Mouse (Mus musculus) thymus, adult 18-20 months (tissue): Measurements from ENCODE around the gene Gnpat.
"Not testable (repeated sequence)": the region's sequence is repeated elsewhere in the genome, so short reads cannot be mapped to it uniquely, and the experiment has no call there.

ENCODE experiments used
- DNase-seq, 2 experiments: peaks; one replicate each; pipeline ENCODE4 v3.0.0; 2022; ENCODE audit warnings: mixed read lengths in 2 of 2

Gnpat gene

GRCm38 (mm10) chr8:124862321-124863162, at the start of gene Gnpat, which contains the start of gene 2810004N23Rik:
Gene Gnpat (plus strand): TSS chr8:124863033.
Gene 2810004N23Rik (minus strand): TSS chr8:124863120.
- peak; percentile 86 for DNase-seq

- no peak for DNase-seq
Measured at GRCm38 (mm10) chr8:124813326-124813725, 49.5 kb upstream of the Gnpat start.

- DNase-seq, result no peak
Measured at GRCm38 (mm10) chr8:124815870-124816269, 47.0 kb upstream of the Gnpat start.

GRCm38 (mm10) chr8:124816866-124817265, 46.0 kb upstream of the Gnpat start:
- no peak for DNase-seq

GRCm38 (mm10) chr8:124817361-124817760, 45.5 kb upstream of the Gnpat start:
- no peak for DNase-seq

GRCm38 (mm10) chr8:124819612-124820115, 43.2 kb upstream of the Gnpat start:
- DNase-seq, result no peak

GRCm38 (mm10) chr8:124820125-124820524, 42.7 kb upstream of the Gnpat start:
- no peak for DNase-seq

- no peak for DNase-seq
Measured at GRCm38 (mm10) chr8:124823497-124823896, 39.3 kb upstream of the Gnpat start.

- no peak for DNase-seq
Measured at GRCm38 (mm10) chr8:124826658-124827057, 36.2 kb upstream of the Gnpat start.

GRCm38 (mm10) chr8:124827387-124827786, 35.4 kb upstream of the Gnpat start:
- no peak for DNase-seq

GRCm38 (mm10) chr8:124828561-124829240, 34.1 kb upstream of the Gnpat start:
- DNase-seq, result no peak

- no peak for DNase-seq
Measured at GRCm38 (mm10) chr8:124830050-124830449, 32.8 kb upstream of the Gnpat start.

- DNase-seq, result no peak
Measured at GRCm38 (mm10) chr8:124831531-124831930, 31.3 kb upstream of the Gnpat start.

GRCm38 (mm10) chr8:124831941-124832340, 30.9 kb upstream of the Gnpat start:
- DNase-seq, result no peak

- no peak for DNase-seq
Measured at GRCm38 (mm10) chr8:124833430-124834205, 29.2 kb upstream of the Gnpat start.

- no peak for DNase-seq
Measured at GRCm38 (mm10) chr8:124835848-124836247, 27.0 kb upstream of the Gnpat start.

- no peak for DNase-seq
Measured at GRCm38 (mm10) chr8:124836273-124836672, 26.6 kb upstream of the Gnpat start.

- DNase-seq, result no peak
Measured at GRCm38 (mm10) chr8:124836907-124837306, 25.9 kb upstream of the Gnpat start.

- DNase-seq, result no peak
Measured at GRCm38 (mm10) chr8:124837956-124838355, 24.9 kb upstream of the Gnpat start.

- no peak for DNase-seq
Measured at GRCm38 (mm10) chr8:124839371-124839770, 23.5 kb upstream of the Gnpat start.

GRCm38 (mm10) chr8:124840900-124841299, 21.9 kb upstream of the Gnpat start:
- no peak for DNase-seq

- DNase-seq, result no peak
Measured at GRCm38 (mm10) chr8:124841775-124842174, 21.1 kb upstream of the Gnpat start.

- DNase-seq, result not testable (repeated sequence)
Measured at GRCm38 (mm10) chr8:124842929-124843328, 19.9 kb upstream of the Gnpat start.
